Mouse (Mus musculus) testis, adult 2 months (tissue): ENCODE measurements around the gene Fam228b. TPM values are rescaled to one million over a fixed set of nuclear protein-coding genes. Genes with fewer than 3 reads are reported as not detected.
"Not testable (repeated sequence)": the region's sequence is repeated elsewhere in the genome, so short reads cannot be mapped to it uniquely, and the experiment has no call there.

Experiments
- H3K27ac ChIP-seq: fragments of 200-500 bp; 2 replicates; pipeline ENCODE4 v1.5.1; 2012; ENCODE audit warnings: low read depth, low read length; ENCODE audit not compliant: control insufficient read depth, insufficient read depth
- H3K27me3 ChIP-seq: fragments of 200-500 bp; 2 replicates; pipeline ENCODE4 v1.6.1; 2012; ENCODE audit warnings: mild to moderate bottlenecking, low read length, moderate library complexity; ENCODE audit not compliant: control insufficient read depth, insufficient read depth
- H3K36me3 ChIP-seq: fragments of 200-500 bp; 2 replicates; pipeline ENCODE4 v1.6.1; 2012; ENCODE audit warnings: mild to moderate bottlenecking, low read length; ENCODE audit not compliant: control insufficient read depth, insufficient read depth
- H3K4me1 ChIP-seq: fragments of 200-500 bp; 2 replicates; pipeline ENCODE4 v1.6.1; 2012; ENCODE audit warnings: low read length; ENCODE audit not compliant: control insufficient read depth, insufficient read depth
- H3K4me3 ChIP-seq: fragments of 200-500 bp; 2 replicates; pipeline ENCODE4 v1.5.1; 2012; ENCODE audit warnings: low read depth, mild to moderate bottlenecking, low read length, moderate library complexity, mixed read lengths; ENCODE audit not compliant: control insufficient read depth
- CTCF ChIP-seq: fragments of 200-500 bp; IDR thresholded peaks from 2 replicates; pipeline ENCODE4 v1.5.1; 2012; ENCODE audit warnings: low read depth, mild to moderate bottlenecking, inconsistent platforms, low read length, moderate library complexity; ENCODE audit not compliant: control insufficient read depth, insufficient read depth, insufficient replicate concordance
- POLR2A ChIP-seq: fragments of 200-500 bp; IDR thresholded peaks from 2 replicates; pipeline ENCODE4 v1.6.1; 2012; ENCODE audit warnings: low read depth, mild to moderate bottlenecking, inconsistent platforms, low read length, moderate library complexity; ENCODE audit not compliant: control insufficient read depth
- polyA plus RNA-seq: library from polyadenylated mRNA; depleted of rRNA; stranded (reverse); fragments of >200 nt; gene quantifications from 2 replicates; pipeline ENCODE4 v1.2.3, GENCODE M21; 2012

Fam228b gene
- polyA plus RNA-seq, 1 experiment: 13.5 TPM

DNA sequence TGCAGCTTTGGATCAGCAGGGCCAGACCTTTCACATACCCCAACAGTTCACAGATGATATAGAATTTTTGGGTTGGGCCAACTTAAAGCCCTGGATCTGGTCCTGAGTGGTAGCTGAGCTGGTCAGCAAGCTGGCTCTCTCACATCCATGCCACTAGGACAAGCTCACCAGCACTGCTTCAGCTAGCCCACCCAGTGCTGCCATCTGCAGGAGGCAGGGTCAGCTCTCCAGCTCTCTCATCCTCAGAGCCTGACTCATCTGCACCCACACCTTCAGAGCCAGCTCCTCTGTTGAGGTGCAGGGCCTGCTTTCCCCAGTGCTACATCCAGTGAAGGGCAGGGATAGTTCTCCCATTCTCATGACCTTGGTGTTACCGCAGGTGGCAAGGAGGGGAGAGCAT lies 24.7 kb upstream of the Fam228b start:
- Histone ChIP-seq H3K27me3 (no peaks in the 10 kb centered on the region), H3K4me1 (no peaks in the 10 kb centered on the region), H3K36me3 (no peaks in the 10 kb centered on the region), H3K27ac (no peak overlapping the region), H3K4me3 (no peak overlapping the region)
- no peak for TF ChIP-seq CTCF
- no peak for TF ChIP-seq POLR2A

DNA sequence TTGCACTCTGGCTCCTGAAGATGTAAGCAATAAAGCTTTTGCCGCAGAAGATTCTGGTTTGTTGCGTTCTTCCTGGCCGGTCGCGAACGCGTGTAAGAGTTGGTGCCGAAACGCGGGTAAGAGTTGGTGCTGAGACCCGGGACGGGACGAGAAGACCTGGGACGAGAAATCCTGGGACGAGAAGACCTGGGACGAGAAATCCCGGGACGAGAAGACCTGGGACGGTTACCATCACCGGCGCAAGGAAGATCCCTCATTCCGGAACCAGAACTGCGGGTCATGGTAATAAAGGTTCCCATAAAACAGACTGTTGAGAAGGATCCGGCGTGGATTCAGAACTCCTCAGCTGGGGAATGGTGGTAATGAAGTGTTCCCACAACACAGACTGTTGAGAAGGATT lies 19.1 kb upstream of the Fam228b start:
- not testable (repeated sequence) for H3K27ac ChIP-seq, H3K4me1 ChIP-seq, H3K36me3 ChIP-seq, H3K27me3 ChIP-seq, H3K4me3 ChIP-seq

DNA sequence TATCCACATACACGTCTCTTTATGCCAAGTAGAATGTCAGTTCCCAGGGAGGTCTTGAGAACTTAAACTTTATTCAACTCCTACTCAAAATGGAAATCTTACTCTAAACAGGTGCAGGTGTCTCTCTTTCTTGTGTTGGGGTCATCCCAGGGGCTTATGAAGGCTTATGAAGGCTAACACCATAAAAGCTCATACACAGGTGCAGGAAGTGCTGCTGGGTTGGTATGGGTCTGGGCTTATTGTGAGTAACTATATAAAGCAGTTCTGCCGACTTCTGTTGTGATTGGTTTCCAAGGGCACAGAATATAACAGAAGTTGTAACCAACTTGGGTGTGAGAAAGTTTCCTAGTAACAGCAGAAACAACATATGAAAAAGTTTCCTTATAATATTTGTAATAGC lies 15.4 kb upstream of the Fam228b start:
- Histone ChIP-seq H3K4me3 (no peak overlapping the region), H3K27ac (no peak overlapping the region), H3K4me1 (no peaks in the 10 kb centered on the region), H3K27me3 (no peaks in the 10 kb centered on the region), H3K36me3 (no peaks in the 10 kb centered on the region)
- TF ChIP-seq POLR2A (no peak), CTCF (no peak)

DNA sequence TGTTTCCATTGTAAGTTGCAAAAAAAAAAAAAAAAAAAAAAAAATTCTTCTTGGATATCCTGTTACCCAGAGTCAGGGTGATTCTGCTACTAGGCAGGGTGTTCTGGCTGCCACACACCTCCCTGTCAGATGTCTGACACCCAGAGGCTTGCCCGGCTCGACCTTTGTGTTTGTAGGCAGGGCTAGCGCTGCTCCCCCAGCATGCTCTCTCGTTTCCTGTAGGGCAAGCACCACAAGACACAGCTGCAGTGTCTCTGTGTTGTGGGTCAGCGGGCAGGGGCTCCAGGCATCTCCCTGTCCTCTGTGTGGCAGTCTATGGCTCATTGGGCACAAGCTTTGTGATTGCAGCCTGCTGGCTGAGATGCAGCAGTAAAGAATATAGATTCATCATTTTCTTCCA lies 14.5 kb upstream of the Fam228b start:
- no peak for TF ChIP-seq POLR2A
- no peak for TF ChIP-seq CTCF
- Histone ChIP-seq H3K4me3 (no peak overlapping the region), H3K27me3 (no peaks in the 10 kb centered on the region), H3K36me3 (no peaks in the 10 kb centered on the region), H3K27ac (no peak overlapping the region), H3K4me1 (no peaks in the 10 kb centered on the region)

DNA sequence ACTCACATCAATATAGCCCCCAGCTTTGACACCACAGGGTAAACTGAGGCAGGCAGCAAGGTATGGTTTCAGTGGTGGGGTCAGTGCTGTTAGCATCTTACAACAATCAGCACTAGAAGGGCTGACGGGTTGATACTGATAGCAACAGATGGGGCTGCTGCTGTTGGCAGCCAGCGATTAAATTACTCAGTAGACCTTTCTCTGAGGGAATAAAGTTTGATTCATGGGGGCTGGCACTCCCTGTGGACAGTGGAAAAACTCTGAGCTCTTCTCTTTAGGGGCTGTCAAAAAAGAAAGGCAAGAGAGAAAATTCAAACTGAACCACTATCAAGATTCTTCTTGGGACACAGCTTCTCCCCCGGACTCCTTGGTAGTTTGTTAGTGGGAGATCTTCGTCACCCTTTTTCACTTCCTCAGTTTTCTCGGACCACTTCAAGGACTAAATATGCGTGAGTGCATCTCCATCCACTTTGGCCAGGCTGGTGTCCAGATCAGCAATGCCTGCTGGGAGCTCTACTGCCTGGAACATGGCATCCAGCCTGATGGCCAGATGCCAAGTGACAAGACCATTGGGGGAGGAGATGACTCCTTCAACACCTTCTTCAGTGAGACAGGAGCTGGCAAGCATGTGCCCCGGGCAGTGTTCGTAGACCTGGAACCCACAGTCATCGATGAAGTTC lies 12.8 kb upstream of the Fam228b start:
- H3K36me3 ChIP-seq, H3K27ac ChIP-seq, H3K27me3 ChIP-seq, H3K4me1 ChIP-seq, H3K4me3 ChIP-seq: not testable (repeated sequence)

DNA sequence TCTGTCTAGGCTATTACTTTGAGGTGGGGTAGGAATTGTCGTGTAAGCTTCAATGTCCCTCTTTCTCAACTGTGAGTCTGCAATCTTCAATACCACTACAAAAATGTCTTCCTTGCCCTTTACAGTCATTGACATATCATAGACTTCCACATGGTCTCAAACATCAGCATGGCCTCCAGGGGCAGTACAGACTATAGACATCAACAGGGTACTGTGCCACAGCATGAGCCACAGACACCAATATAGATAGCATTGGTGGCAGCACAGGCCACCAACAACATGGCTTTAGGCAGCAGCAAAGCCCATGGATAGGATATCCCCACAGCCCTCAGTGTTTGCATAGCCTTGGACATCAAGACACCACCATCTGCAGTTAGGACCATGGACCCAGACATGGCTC lies 12.2 kb upstream of the Fam228b start:
- no peak overlapping the region for H3K4me3 ChIP-seq
- H3K36me3 ChIP-seq: no peaks in the 10 kb centered on the region; the same call in 1 of the 2 replicates
- H3K27me3 ChIP-seq: no peaks in the 10 kb centered on the region
- no peak overlapping the region for H3K27ac ChIP-seq
- H3K4me1 ChIP-seq: no peaks in the 10 kb centered on the region
- TF ChIP-seq POLR2A (no peak), CTCF (no peak)

DNA sequence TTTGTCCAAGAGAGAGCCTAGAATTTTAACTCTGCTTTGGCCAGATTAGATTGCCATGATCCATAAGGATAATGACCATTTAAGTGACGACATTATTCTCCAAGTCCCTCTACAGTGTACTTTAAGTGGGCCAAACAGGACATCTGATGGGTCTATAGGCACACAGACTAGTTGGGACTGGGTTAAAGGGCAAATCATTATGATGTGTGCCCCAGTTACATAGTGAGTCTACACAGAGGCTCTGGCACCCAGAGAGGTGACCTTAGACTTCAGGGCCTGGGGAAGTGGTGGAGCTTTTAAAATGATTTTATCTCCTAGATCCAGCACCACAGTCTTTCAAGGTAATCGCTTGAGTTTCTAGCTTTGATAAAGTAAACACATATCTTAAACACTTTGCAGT lies 11.2 kb upstream of the Fam228b start:
- Histone ChIP-seq H3K4me1 (no peaks in the 10 kb centered on the region; the same call in 1 of the 2 replicates), H3K27ac (no peak overlapping the region)
- TF ChIP-seq CTCF (no peak), POLR2A (no peak)

DNA sequence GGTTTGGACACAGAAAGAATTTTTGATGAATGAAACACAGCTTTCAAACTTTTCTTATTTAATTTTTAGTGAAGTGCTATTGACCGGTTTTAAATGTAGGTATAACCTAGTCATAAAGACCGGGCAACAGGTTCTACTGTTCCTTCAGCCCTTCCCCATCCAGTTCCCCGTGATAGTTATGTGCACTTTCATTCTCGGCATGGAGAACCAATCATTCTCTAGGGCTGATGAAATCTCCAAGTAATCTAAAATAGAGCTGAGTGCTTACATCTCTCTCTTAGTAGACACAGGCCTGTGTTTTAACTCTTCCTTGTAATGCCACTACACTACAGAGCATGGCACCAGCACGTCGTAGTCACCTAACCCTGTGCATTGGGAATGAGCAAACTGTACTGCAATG lies 8.7 kb upstream of the Fam228b start:
- no peaks in the 10 kb centered on the region for H3K27me3 ChIP-seq
- TF ChIP-seq POLR2A (no peak), CTCF (no peak)
- no peaks in the 10 kb centered on the region; the same call in 1 of the 2 replicates for H3K4me1 ChIP-seq
- no peak overlapping the region for H3K4me3 ChIP-seq
- H3K27ac ChIP-seq: no peak overlapping the region
- H3K36me3 ChIP-seq: no peaks in the 10 kb centered on the region; the same call in 1 of the 2 replicates

More for the DNA sequence above, 11.2 kb upstream of the Fam228b start:
- Histone ChIP-seq H3K4me3 (peak overlapping the region; percentile 8; the same call in 1 of the 2 replicates), H3K27me3 (no peaks in the 10 kb centered on the region), H3K36me3 (no peaks in the 10 kb centered on the region; the same call in 1 of the 2 replicates)
